Comparison of ENCODE assay signal across 9 mouse cellular contexts in genomic region chr5:45173035-45173755, GRCm38 (mm10).
DNase-seq lines count a peak whose midpoint lies in the region; ATAC-seq and TF ChIP-seq lines count a peak whose summit lies in the region.
"Had no signal": no experiment of that assay in that cellular context is flagged by ENCODE, and none has a peak within 500 bp of the region (broad histone marks: within the 10 kb centered on the region; RNA-seq: fewer than 3 reads in every experiment).

No protein-coding gene starts in this region.

- 72% methylated on average over 8 of the region's 8 CpGs for WGBS in embryonic facial prominence, embryonic 14.5 days
- 78% methylated on average over 8 of the region's 8 CpGs for WGBS in embryonic facial prominence, embryonic 10.5 days
- WGBS in kidney, adult 2 months: 71% methylated on average over 8 of the region's 8 CpGs

- no peak overlapping the region for H3K4me3 ChIP-seq in embryonic facial prominence, embryonic 14.5 days (ENCODE audit: low read depth, low read length)
- no peak overlapping the region for H3K4me3 ChIP-seq in embryonic facial prominence, embryonic 10.5 days
- no peak overlapping the region for H3K4me3 ChIP-seq in kidney, adult 2 months (ENCODE audit: insufficient read depth, low read depth, low read length)
- H3K4me3 ChIP-seq: liver, embryonic 13.5 days had no signal

- peak; percentile 15 for DNase-seq in embryonic facial prominence, embryonic 14.5 days (ENCODE audit: low spot score)
- DNase-seq in embryonic facial prominence, embryonic 10.5 days (ENCODE audit: low spot score): no peak
- DNase-seq in ovary, postnatal 36 days (ENCODE audit: low spot score): peak; percentile 7
- no peak for DNase-seq in ovary, adult 18-20 months (ENCODE audit: low spot score)
- DNase-seq in gastrocnemius, postnatal 14 days: peak; percentile 5
- peak; percentile 32 for DNase-seq in retina, embryonic 14.5 days (ENCODE audit: low spot score)
- no peak for DNase-seq in kidney, adult 2 months
- DNase-seq in T-cell, adult 2 months (ENCODE audit: low spot score): no peak
- DNase-seq: liver, embryonic 13.5 days had no signal

- no peak for TF ChIP-seq CTCF in kidney, adult 2 months (conservative IDR thresholded peaks at IDR 0.05; ENCODE audit: insufficient read depth, insufficient read length, low read depth, low read length)

- no peaks in the 10 kb centered on the region for H3K4me1 ChIP-seq in embryonic facial prominence, embryonic 14.5 days (ENCODE audit: control insufficient read depth, insufficient read depth, low read length)
- H3K4me1 ChIP-seq in embryonic facial prominence, embryonic 10.5 days: 0 out of 2 replicates have a peak, but pooled peaks cover 6% of the 10 kb centered on the region
- no peaks in the 10 kb centered on the region for H3K4me1 ChIP-seq in kidney, adult 2 months (ENCODE audit: control insufficient read depth, insufficient read depth, low read length)
- H3K4me1 ChIP-seq: liver, embryonic 13.5 days had no signal

- H3K9ac ChIP-seq in embryonic facial prominence, embryonic 14.5 days (ENCODE audit: low read depth, low read length): no peak overlapping the region
- H3K9ac ChIP-seq: liver, embryonic 13.5 days had no signal

- no peak for ATAC-seq in embryonic facial prominence, embryonic 14.5 days (ENCODE audit: low read depth)

- no peaks in the 10 kb centered on the region for H3K27me3 ChIP-seq in embryonic facial prominence, embryonic 14.5 days (replicated peaks; ENCODE audit: control insufficient read depth, insufficient read depth, low read length)
- H3K27me3 ChIP-seq in embryonic facial prominence, embryonic 10.5 days (replicated peaks; ENCODE audit: low read depth, poor library complexity, severe bottlenecking): no peaks in the 10 kb centered on the region
- no peaks in the 10 kb centered on the region for H3K27me3 ChIP-seq in kidney, adult 2 months (replicated peaks; ENCODE audit: control insufficient read depth, insufficient read depth, low read length)
- H3K27me3 ChIP-seq: liver, embryonic 13.5 days had no signal

- no peaks in the 10 kb centered on the region for H3K36me3 ChIP-seq in embryonic facial prominence, embryonic 14.5 days (ENCODE audit: control insufficient read depth, insufficient read depth, low read length)
- no peaks in the 10 kb centered on the region for H3K36me3 ChIP-seq in embryonic facial prominence, embryonic 10.5 days (replicated peaks)
- H3K36me3 ChIP-seq in kidney, adult 2 months (ENCODE audit: control insufficient read depth, insufficient read depth, low read length): no peaks in the 10 kb centered on the region
- H3K36me3 ChIP-seq: liver, embryonic 13.5 days had no signal

- no peak for TF ChIP-seq POLR2A in kidney, adult 2 months (IDR thresholded peaks at IDR 0.05; ENCODE audit: low read depth, low read length)

- H3K27ac ChIP-seq in embryonic facial prominence, embryonic 14.5 days (replicated peaks; ENCODE audit: low read depth, low read length): no peak overlapping the region
- H3K27ac ChIP-seq in embryonic facial prominence, embryonic 10.5 days (replicated peaks): no peak overlapping the region
- no peak overlapping the region for H3K27ac ChIP-seq in kidney, adult 2 months (ENCODE audit: insufficient read depth, low read depth, low read length)
- H3K27ac ChIP-seq: liver, embryonic 13.5 days had no signal

- intact Hi-C loops in gastrocnemius, postnatal 14 days (cut with DNase I; ENCODE audit: low total_unique reads): no loop called here

- H3K9me3 ChIP-seq in embryonic facial prominence, embryonic 14.5 days (ENCODE audit: control insufficient read depth, low read length): no peaks in the 10 kb centered on the region
- H3K9me3 ChIP-seq in embryonic facial prominence, embryonic 10.5 days: no peaks in the 10 kb centered on the region
- H3K9me3 ChIP-seq: liver, embryonic 13.5 days had no signal

- no peak overlapping the region for H3K4me2 ChIP-seq in embryonic facial prominence, embryonic 14.5 days (ENCODE audit: low read depth, low read length)
- H3K4me2 ChIP-seq: liver, embryonic 13.5 days had no signal

Comparison
In these comparisons a context has a peak if more than half of its experiments do, and no peak if none do; other contexts are left out.
1. DNase-seq: peak in embryonic facial prominence, embryonic 14.5 days (single experiment), ovary, postnatal 36 days (single experiment), gastrocnemius, postnatal 14 days (single experiment) and retina, embryonic 14.5 days (single experiment); none in embryonic facial prominence, embryonic 10.5 days (single experiment), ovary, adult 18-20 months (single experiment), kidney, adult 2 months (single experiment) and T-cell, adult 2 months (single experiment).